Mouse (Mus musculus): ENCODE results near the gene Tnfrsf17.

DNA sequence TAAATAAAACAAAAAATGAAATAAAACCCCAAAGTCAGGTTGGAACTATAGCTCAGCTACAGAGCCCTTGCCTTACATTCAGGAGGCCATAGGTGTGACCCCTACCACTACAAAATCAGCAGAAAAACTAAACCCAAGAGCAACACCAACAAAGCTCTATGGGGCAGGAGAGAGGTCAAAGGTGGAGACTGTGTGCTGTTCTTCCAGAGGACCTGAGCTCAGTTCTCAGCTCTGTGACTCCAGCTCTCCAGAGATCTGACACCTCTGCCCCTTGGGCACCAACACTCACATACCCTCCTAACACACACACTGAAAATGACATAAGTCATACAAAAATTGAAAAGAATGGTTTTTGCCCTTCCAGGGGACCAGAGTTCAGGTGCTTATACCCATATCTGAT lies 42.5 kb upstream of the Tnfrsf17 start:
- TF ChIP-seq CTCF (conservative IDR thresholded peaks at IDR 0.05; ENCODE audit: insufficient read depth, insufficient read length, low read depth, low read length) (no peak), POLR2A (IDR thresholded peaks at IDR 0.05; ENCODE audit: low read depth, low read length) (no peak)
